Mouse (Mus musculus): ENCODE measurements around the gene Pomc.
"Not testable (repeated sequence)": the region's sequence is repeated elsewhere in the genome, so short reads cannot be mapped to it uniquely, and the experiment has no call there.

Gene Pomc

GRCm38 (mm10) chr12:3968380-3968779, 13.6 kb downstream of the Pomc start:
- no peak for DNase-seq (ENCODE audit: low spot score)

- DNase-seq (ENCODE audit: low spot score) = not testable (repeated sequence)
Observed at GRCm38 (mm10) chr12:3973169-3973568, 18.4 kb downstream of the Pomc start.

DNA sequence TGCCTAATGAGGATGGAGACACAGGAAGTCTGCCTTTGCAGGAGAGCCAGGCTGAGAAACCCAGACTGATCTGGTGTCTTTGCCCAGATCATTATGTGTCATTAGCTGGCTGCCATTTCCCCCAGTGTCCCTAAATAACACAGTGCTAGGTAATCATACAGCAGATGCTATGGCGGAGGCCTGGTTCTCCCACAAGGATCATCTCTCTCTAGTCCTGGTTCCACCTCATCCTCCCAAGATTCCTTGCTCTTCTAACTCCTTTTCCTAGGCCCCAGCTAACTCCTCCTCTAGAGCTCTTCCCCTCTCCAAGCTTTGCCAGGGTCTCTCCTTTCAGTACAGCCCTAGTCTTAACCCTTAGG, 26.2 kb downstream of the Pomc start:
- no peak for DNase-seq (ENCODE audit: low spot score)

DNA sequence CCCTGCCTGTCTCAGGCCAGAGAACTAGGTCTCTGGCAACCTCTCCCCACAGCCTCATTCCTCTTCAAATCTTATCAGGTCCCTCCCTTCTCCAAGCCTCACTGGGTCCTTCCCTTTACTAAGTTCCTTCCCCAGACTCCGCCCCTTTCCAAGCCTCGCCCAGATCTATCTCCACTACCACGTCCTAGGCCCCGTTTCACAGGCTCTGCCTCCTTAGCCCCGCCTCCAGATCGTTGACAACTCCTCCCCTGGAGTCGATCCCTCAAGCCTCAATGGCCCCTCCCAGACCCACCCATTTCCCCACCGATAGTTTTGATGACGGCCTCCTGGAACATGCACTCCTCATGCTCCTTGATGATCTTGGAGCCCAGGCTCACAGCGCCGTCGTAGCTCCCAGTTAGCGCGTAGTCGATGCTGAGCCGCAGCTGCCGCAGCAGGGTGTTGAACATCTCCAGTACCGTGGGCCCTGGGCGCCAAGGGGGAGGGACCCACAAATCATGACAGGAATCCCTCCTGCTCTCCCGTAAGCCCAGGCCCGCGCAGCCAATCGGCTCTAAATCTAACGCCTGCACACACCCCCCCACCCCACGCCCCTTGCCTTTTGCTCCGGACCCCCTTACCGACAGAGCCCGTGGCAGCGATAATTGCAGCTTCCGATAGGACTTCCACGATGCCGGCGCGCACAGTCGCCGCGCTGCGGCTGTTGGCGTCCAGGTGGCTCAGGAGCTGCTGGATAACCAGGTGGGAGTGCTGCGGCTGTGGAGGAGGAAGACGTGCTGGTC, 26.8 kb downstream of the Pomc start:
- DNase-seq (ENCODE audit: low spot score) = peak; percentile 21

GRCm38 (mm10) chr12:3982257-3982656, 27.5 kb downstream of the Pomc start:
- no peak for DNase-seq (ENCODE audit: low spot score)

DNA sequence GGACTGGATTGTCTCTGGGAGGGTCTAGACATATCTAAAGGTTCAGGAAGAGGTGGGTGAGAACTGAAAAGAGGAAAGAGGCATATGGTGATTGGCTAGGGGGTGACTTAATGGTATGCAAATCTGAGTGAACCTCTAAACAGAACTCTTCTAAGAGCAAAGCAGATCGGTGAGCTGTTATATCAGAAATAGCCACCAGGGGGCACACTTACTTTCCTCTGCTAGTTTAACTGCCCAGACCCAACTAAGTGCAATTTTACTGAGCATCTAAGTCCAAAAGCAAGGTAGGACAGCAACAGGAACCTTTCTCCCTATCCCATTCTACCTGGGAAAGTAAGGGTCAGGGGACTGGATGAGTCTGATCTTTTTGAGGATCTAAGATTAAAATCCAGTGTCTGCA, 29.0 kb downstream of the Pomc start:
- DNase-seq (ENCODE audit: low spot score) = peak; percentile 35

DNA sequence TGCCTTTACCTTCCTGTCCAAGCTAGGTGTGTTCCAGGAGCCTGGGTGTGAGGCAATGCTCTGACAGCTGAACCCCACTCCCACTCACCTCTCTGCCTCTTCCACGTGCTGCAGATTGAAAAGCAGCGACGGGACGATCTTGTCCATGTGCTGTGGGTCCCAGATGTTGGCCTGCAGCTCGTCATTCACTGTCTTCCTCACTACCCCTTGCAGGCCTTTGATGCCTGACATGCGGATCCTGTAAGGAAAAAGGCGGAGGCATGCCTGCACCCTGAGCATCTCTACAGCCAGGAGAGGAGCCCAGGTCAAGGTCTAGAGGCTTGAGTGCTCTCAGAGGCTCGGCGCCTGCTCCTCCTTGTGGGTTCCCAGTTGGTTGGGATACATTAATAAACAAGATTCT, 29.7 kb downstream of the Pomc start:
- no peak for DNase-seq (ENCODE audit: low spot score)

GRCm38 (mm10) chr12:3989943-3990342, 35.2 kb downstream of the Pomc start:
- DNase-seq (ENCODE audit: low spot score) = no peak

DNA sequence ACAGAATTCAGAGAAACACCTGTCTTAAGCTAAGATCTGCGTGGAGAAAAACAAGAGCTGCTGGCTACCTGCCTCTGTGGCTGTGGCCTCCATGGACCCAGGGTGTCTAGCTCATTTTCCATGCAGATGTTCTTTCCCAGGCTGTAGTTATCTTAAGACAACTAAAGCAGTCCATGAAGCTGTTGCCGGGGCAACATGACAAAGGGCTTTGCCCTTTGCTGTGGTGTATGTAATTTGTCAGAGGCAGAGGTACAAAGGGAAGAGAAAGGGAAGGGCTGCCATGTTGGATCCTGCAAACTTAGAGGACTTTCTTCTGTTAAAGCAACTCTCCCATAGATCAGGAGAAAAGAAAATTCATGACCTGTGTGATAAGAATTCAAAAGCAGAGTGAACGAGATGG, 36.3 kb downstream of the Pomc start:
- no peak for DNase-seq (ENCODE audit: low spot score)

DNA sequence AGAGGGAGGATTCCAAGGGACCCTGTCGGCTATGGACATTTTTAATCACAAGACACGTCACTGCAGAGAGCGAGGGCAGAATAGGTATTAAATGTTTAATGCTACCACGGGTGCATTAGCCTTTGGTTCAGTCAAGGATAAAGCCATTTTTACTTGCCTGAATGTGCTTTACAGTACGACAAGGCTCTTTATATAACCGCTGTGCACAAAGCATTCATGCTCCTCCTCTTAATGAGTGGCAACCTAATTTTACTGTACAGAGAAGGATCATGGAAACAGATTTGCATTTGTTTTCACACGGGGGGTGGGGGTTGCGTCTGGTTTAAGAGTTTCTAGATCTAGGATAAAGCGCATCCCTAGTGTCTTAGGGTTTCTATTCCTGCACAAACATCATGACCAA, 42.0 kb downstream of the Pomc start:
- DNase-seq (ENCODE audit: low spot score) = no peak

- DNase-seq (ENCODE audit: low spot score) = no peak
Observed at GRCm38 (mm10) chr12:4000406-4000805, 45.7 kb downstream of the Pomc start.

- no peak for DNase-seq (ENCODE audit: low spot score)
Observed at GRCm38 (mm10) chr12:4004648-4005047, 49.9 kb downstream of the Pomc start.

DNA sequence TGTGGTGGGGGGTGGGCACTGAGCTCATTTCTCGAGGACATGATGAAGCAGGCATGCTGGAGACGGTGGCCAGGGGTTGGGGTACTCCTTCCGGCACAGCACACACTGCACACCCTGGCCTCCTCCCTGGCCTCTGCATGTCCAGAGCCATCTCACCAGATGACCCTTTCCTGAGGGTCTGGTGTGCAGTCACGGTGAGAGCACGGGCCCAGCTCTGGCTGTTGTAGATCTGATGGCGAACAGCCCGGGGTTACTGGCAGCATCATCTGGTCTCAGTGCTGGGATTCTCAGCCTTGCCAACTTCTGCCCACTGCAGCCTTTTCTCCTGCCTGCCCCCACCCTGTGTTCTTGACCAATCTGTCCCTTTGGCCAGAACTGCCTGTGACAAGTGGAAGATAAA, 51.3 kb downstream of the Pomc start:
- no peak for DNase-seq (ENCODE audit: low spot score)

GRCm38 (mm10) chr12:4007181-4007580, 52.4 kb downstream of the Pomc start:
- no peak for DNase-seq (ENCODE audit: low spot score)

GRCm38 (mm10) chr12:4007766-4008165, 53.0 kb downstream of the Pomc start:
- DNase-seq (ENCODE audit: low spot score) = no peak

- no peak for DNase-seq (ENCODE audit: low spot score)
Observed at GRCm38 (mm10) chr12:4008731-4009130, 54.0 kb downstream of the Pomc start.
